Mouse (Mus musculus) T-helper 2 cell (primary cell): ENCODE data around the gene Crcp.
"Not testable (repeated sequence)": the region's sequence is repeated elsewhere in the genome, so short reads cannot be mapped to it uniquely, and the experiment has no call there.

Source experiments
- in situ Hi-C: fragments of 300-600 bp; cut with MboI, MseI; formaldehyde crosslinking; loops from one replicate; pipeline ENCODE4 v1.15.1; 2025; ENCODE audit warnings: high pct_unique_total_duplicates

The Crcp gene

GRCm38 (mm10) chr5:130023067-130023766 is 5.9 kb upstream of the Crcp start:
- in situ Hi-C loops: loop anchor here (10.0 kb wide), 1 partner anchor 438 kb away; the partner anchor contains the start of gene Mmp17

- in situ Hi-C loops: loop anchor here (10.0 kb wide), 1 partner anchor 439 kb away; the partner anchor contains the start of gene Mmp17
Observed at GRCm38 (mm10) chr5:130023767-130024539, 5.1 kb upstream of the Crcp start.

DNA sequence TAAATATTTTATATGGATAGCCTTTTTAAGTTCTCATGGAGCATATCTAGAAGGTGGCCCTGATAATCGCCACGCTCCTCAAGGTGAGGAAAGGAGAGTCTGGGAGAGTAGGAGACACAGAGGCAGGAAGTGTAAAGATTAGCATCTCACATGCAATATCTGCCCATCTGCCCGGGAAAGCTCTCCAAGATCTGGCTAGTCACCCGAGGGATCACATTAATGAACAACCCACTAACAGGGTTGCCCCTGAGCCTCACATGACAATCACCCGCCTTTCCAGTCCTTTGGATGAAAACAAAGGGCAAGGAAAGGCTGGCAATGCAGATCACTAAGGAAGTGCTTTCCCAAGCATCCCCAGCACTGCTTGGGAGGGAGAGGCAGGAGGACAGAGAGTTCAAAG is 2.0 kb upstream of the Crcp start:
- in situ Hi-C loops: loop anchor here (10.0 kb wide), 1 partner anchor 442 kb away; the partner anchor contains the start of gene Mmp17

GRCm38 (mm10) chr5:130027696-130028095 is 1.4 kb upstream of the Crcp start:
- in situ Hi-C loops: loop anchor here (10.0 kb wide), 1 partner anchor 443 kb away; the partner anchor contains the start of gene Mmp17

- in situ Hi-C loops: no loop called here
Observed at GRCm38 (mm10) chr5:130031410-130032390, 2.6 kb downstream of the Crcp start.

DNA sequence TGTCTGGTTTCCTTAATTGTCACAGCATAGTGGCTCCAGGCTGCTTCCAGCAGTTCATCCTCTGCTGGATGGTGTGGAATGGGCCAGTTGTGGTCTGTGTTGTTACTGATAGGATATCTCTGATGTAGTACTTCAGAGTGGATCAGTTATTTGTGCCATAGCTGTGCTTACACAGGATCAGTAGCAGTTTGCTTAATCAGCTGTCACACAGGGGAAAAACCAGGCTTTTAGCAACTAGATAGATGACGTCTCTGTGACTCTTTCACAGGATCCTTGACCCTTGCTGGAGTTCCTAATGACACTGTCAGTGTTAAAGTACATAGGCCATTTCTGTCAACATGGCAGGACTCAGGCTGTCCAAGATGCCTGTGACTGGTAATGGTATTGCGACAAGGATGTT is 4.8 kb downstream of the Crcp start:
- in situ Hi-C loops: no loop called here

DNA sequence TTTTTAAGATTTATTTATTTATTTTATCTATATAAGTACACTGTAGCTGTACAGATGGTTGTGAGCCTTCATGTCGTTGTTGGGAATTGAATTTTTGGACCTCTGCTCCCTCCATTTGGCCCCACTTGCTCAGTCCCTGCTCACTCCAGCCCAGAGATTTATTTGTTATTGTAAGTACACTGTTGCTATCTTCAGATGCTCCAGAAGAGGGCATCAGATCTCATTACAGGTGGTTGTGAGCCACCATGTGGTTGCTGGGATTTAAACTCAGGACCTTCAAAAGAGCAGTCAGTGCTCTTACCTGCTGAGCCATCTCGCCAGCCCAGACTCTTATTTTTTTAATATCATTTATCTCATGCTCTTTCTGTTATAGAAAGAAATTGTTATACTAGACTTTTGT is 7.2 kb downstream of the Crcp start:
- in situ Hi-C loops: not testable (repeated sequence)

DNA sequence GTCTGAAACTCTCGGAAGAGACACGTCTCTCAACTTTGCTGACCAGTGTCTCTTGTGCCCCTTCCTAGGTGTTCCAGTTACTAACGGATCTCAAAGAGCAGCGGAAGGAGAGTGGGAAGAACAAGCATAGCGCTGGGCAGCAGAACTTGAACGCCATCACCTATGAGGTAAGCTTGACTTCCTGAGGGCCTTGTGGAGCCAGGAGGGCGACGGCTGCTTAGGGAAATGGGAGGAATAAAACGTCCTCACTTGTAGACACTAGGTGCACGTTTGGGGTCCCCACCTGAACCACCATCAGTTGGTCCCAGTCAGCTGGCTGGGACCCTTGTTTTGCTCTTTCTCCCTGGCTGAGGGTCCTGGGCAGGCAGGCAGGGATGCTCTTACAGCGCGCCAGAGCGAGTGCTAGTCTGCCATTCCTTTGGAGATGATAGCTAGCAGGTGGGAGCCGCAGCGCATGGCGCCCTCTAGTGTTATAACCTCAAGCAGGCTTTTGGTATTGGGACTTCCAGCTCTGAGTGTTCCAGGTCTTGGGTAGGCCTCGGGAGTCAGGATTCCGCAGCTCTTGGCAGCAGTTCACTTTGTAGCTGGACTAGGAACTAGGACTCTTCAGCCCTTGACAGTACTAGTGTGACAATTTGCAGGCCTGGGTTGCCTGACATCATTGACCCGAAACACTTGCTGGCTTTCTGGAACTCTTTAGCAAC is 8.8 kb downstream of the Crcp start:
- in situ Hi-C loops: no loop called here

DNA sequence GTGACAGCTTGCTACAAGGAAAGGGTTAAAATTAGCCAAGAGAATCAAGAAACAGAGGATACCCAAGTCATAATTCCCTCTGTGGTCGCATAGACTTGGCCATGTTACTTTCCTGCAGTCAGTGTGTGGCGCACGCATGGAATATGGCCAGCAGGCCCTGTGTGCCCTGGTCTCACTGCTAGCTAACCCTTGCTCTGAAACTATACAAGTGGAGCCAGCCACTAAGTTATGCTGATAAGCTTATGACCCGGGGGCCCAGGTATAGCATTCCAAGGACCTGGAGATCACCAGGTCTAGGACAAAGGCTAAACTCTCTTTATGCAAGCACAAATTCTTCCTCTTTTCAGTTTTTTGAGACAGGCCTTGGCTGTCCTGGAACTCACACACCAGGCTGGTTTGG is 11.7 kb downstream of the Crcp start:
- in situ Hi-C loops: no loop called here

DNA sequence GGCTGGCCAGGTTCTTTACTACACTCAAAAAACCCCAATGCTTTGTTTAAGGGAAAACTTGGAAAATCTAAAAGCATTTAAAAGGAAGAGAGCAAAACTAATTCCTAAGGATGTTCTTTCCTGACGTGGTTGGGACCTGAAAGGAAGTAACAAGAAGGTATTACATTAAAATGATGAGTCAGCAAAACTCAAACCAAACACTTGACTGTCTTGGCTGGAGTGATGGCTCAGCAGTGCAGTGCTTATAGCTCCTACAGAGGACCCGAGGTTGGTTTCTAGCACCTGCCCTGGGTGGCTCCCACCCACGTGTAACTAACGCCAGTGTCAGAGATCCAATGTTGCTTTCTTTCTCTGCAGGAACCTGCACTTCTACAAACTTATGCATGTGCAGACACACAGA is 12.2 kb downstream of the Crcp start:
- in situ Hi-C loops: no loop called here

GRCm38 (mm10) chr5:130043741-130044140 is 14.7 kb downstream of the Crcp start:
- in situ Hi-C loops: no loop called here

- in situ Hi-C loops: no loop called here
Observed at GRCm38 (mm10) chr5:130044201-130044695, 15.2 kb downstream of the Crcp start.

GRCm38 (mm10) chr5:130046100-130046499 is 17.0 kb downstream of the Crcp start:
- in situ Hi-C loops: no loop called here

DNA sequence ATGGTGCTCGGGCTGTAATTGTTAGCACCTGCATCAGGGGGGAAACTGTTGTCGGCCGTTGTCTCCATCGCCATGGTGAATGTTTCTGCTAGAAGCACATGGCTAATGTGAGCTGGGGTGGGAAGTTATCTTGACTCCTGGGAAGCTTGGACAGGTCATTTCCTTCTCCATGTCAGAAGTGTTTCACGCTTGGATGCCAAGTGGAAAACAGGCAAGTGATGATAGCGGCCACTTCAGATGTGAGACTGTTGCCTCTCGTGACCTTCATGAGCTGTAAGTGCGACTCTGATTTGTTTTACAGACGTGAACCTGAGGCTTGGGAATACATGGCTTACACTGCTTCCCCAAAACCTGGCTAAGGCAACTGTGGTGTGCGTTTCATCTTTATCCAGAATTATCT is 17.5 kb downstream of the Crcp start:
- in situ Hi-C loops: no loop called here

GRCm38 (mm10) chr5:130047013-130047412 is 17.9 kb downstream of the Crcp start:
- in situ Hi-C loops: no loop called here

DNA sequence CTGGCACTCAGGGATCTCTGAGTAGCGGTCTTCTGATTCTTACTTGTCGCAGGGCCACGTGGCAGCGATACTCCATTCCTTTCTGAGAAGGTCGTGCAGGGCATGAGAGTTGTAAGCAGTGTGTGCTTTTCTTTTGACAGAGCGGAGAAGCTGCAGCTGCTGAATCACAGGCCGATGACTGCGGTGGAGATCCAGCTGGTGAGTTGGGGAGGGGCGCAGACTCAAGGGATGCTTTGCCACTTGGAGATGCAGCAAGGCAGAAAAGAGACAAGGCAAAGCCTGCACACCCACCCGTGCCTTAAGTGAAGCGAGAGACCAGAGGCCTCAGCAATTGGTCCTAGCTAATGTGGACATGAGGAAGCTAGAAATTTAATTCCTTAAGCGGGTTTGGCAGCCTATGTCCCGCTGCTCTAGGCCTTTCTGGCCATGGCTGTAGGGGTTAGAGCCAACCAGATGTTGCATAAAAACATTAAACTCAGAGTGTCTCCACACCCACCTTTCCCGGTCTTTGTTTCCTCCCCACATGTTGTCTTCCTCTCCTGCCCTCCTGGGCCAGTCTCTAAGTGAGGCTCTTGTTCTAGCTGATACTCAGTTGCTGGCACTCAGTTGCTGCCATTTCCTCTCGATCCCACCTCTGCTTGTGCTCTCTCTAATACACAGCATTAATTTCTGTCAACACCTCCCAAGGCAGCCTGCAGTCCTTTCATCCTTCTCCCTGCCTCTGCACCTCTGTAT is 19.9 kb downstream of the Crcp start:
- in situ Hi-C loops: no loop called here

- in situ Hi-C loops: no loop called here
Observed at GRCm38 (mm10) chr5:130050416-130050815, 21.3 kb downstream of the Crcp start.

GRCm38 (mm10) chr5:130051073-130051860 is 22.2 kb downstream of the Crcp start:
- in situ Hi-C loops: no loop called here

- in situ Hi-C loops: no loop called here
Observed at GRCm38 (mm10) chr5:130052510-130052909, 23.4 kb downstream of the Crcp start.
